Mouse (Mus musculus) liver, adult 2 months (tissue): ENCODE data around the gene Filip1. TPM values are rescaled to one million over a fixed set of nuclear protein-coding genes. Genes with fewer than 3 reads are reported as not detected.

Experiments
- DNase-seq: peaks from one replicate; pipeline ENCODE4 v3.0.0-alpha.2; 2011; ENCODE audit warnings: low read depth, low spot score; ENCODE audit errors: extremely low read depth
- H3K27ac ChIP-seq: fragments of 200-500 bp; replicated peaks from 2 replicates; pipeline ENCODE4 v1.5.1; 2012; ENCODE audit warnings: low read depth, mild to moderate bottlenecking, control low read depth, inconsistent platforms, low read length; ENCODE audit not compliant: insufficient read depth
- H3K27me3 ChIP-seq: fragments of 200-500 bp; 2 replicates; pipeline ENCODE4 v1.6.1; 2012; ENCODE audit warnings: mild to moderate bottlenecking, moderate library complexity, low read length, inconsistent platforms; ENCODE audit not compliant: control insufficient read depth, insufficient read depth
- H3K36me3 ChIP-seq: fragments of 200-500 bp; 2 replicates; pipeline ENCODE4 v1.6.1; 2012; ENCODE audit warnings: low read length, inconsistent platforms; ENCODE audit not compliant: control insufficient read depth, insufficient read depth
- H3K4me1 ChIP-seq: fragments of 200-500 bp; 2 replicates; pipeline ENCODE4 v1.6.1; 2011; ENCODE audit warnings: low read length; ENCODE audit not compliant: control insufficient read depth, insufficient read depth
- H3K4me3 ChIP-seq: fragments of 200-500 bp; 2 replicates; pipeline ENCODE4 v1.5.1; 2011; ENCODE audit warnings: low read depth, mild to moderate bottlenecking, control low read depth, low read length, moderate library complexity; ENCODE audit not compliant: insufficient read depth
- H3K79me2 ChIP-seq: fragments of 200-500 bp; 2 replicates; pipeline ENCODE4 v1.6.1; 2012; ENCODE audit warnings: inconsistent platforms, mild to moderate bottlenecking, low read length, moderate library complexity; ENCODE audit not compliant: control insufficient read depth, insufficient read depth
- H3K9ac ChIP-seq: fragments of 200-500 bp; 2 replicates; pipeline ENCODE4 v1.6.1; 2012; ENCODE audit warnings: low read depth, mild to moderate bottlenecking, control low read depth, inconsistent platforms, low read length
- CTCF ChIP-seq: fragments of 200-500 bp; IDR thresholded peaks from 2 replicates; pipeline ENCODE4 v1.5.1; 2011; ENCODE audit warnings: low read depth, low read length, control low read depth
- POLR2A ChIP-seq: fragments of 200-500 bp; IDR thresholded peaks from 2 replicates; pipeline ENCODE4 v1.6.1; 2011; ENCODE audit warnings: low read length, control low read depth; ENCODE audit not compliant: insufficient read depth; ENCODE audit errors: extremely low read depth
- WGBS: fragments of 180-500 bp; shearing (Covaris S2); methylation state at CpG from one replicate; pipeline ENCODE4 v1.1.7; 2018; 5-methylcytosine and 5-hydroxymethylcytosine counted together
- polyA plus RNA-seq: library from polyadenylated mRNA; depleted of rRNA; stranded (reverse); fragments of >200 nt; gene quantifications from 2 replicates; pipeline ENCODE4 v1.2.3, GENCODE M21; 2012
- total RNA-seq: library from RNA; depleted of rRNA; stranded (reverse); fragments of >200 nt; gene quantifications from 2 replicates; pipeline ENCODE4 v1.2.3, GENCODE M21; 2014

The Filip1 gene
- total and polyA plus RNA-seq, 2 experiments: 0.10 to 1.2 TPM

DNA sequence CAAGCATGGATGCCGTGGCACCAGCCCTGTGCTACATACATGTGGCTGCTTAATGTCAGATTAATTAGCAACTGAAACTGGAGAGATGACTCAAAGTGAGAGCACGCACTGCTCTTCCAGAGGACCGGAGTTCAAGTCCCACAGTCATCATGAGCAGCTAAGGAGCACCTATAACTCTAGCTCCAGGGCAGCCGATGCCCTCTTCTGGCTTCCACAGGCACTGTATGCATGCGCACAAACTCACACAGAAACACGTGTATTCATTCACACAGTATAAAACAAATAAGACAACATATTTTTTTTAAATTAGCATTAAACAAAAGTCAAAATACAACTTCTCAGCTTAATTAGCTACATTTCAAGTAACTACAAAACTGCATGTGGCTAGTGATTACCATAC is 123.5 kb downstream of the Filip1 start:
- Histone ChIP-seq H3K27ac (no peak overlapping the region), H3K4me1 (no peaks in the 10 kb centered on the region; the same call in 1 of the 2 replicates), H3K36me3 (no peaks in the 10 kb centered on the region), H3K27me3 (no peaks in the 10 kb centered on the region), H3K79me2 (no peaks in the 10 kb centered on the region), H3K4me3 (no peak overlapping the region), H3K9ac (no peak overlapping the region)
- TF ChIP-seq POLR2A: no peak
- TF ChIP-seq CTCF: peak; percentile 21; the same call in 1 of the 2 replicates
- 93% methylated on average over 6 of the region's 6 CpGs for WGBS
- no peak for DNase-seq

GRCm38 (mm10) chr9:79885244-79886210 is 127.1 kb downstream of the Filip1 start:
- Histone ChIP-seq H3K27ac (0 out of 2 replicates have a peak overlapping the region, but pooled peaks have one; percentile 5), H3K4me1 (no peaks in the 10 kb centered on the region; the same call in 1 of the 2 replicates), H3K27me3 (no peaks in the 10 kb centered on the region), H3K9ac (no peak overlapping the region), H3K79me2 (no peaks in the 10 kb centered on the region), H3K4me3 (no peak overlapping the region), H3K36me3 (no peaks in the 10 kb centered on the region)
- WGBS: 65% methylated on average over 11 of the region's 11 CpGs
- DNase-seq: no peak
- TF ChIP-seq POLR2A (no peak), CTCF (peak; percentile 38)

GRCm38 (mm10) chr9:79883139-79883538 is 129.5 kb downstream of the Filip1 start:
- Histone ChIP-seq H3K27ac (no peak overlapping the region), H3K9ac (no peak overlapping the region), H3K79me2 (no peaks in the 10 kb centered on the region), H3K4me3 (no peak overlapping the region), H3K27me3 (no peaks in the 10 kb centered on the region), H3K4me1 (no peaks in the 10 kb centered on the region; the same call in 1 of the 2 replicates), H3K36me3 (no peaks in the 10 kb centered on the region)
- TF ChIP-seq CTCF: no peak
- TF ChIP-seq POLR2A: no peak
- no peak for DNase-seq
- WGBS: 83% methylated on average over 2 of the region's 2 CpGs

DNA sequence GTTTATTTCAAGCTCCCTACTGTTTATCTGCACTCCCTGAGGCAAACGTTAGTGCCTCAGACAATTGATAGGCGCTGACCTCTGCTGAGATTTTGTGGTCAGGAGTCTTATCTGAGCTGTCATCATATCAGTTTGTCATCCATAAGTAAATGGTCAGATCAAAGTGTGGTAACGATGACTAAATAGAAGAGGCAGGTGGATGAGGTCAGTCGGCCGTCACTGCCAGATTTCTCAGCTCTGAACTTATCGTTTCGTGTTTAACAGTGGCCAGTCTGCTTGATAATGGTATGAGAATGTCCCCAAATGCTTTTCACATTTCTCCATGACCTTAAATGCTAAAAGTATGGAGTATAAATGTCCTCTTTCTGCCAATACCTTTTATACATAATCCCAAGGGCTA is 132.6 kb downstream of the Filip1 start:
- Histone ChIP-seq H3K27ac (no peak overlapping the region), H3K4me3 (no peak overlapping the region), H3K27me3 (no peaks in the 10 kb centered on the region), H3K4me1 (no peaks in the 10 kb centered on the region), H3K36me3 (no peaks in the 10 kb centered on the region), H3K79me2 (no peaks in the 10 kb centered on the region), H3K9ac (no peak overlapping the region)
- 28% methylated on average over 7 of the region's 7 CpGs for WGBS
- no peak for DNase-seq
- TF ChIP-seq CTCF (no peak), POLR2A (no peak)

- 74% methylated on average over 20 of the region's 20 CpGs for WGBS
These were observed 137.0 kb downstream of the Filip1 start for GRCm38 (mm10) chr9:79875522-79876131.

More at GRCm38 (mm10) chr9:79875522-79876131, 137.0 kb downstream of the Filip1 start:
- H3K4me3 ChIP-seq: no peak overlapping the region
- no peak overlapping the region for H3K27ac ChIP-seq
- no peak overlapping the region for H3K9ac ChIP-seq
- TF ChIP-seq POLR2A (no peak), CTCF (no peak)
- H3K36me3 ChIP-seq: no peaks in the 10 kb centered on the region
- H3K79me2 ChIP-seq: no peaks in the 10 kb centered on the region
- H3K4me1 ChIP-seq: no peaks in the 10 kb centered on the region
- H3K27me3 ChIP-seq: no peaks in the 10 kb centered on the region
- DNase-seq: no peak
